Mouse (Mus musculus) lung, embryonic 16.5 days (tissue): ENCODE results near the gene Polr2m. TPM values are rescaled to one million over a fixed set of nuclear protein-coding genes. Genes with fewer than 3 reads are reported as not detected.

ENCODE experiments used
- ATAC-seq: fragments of 200-750 bp; cut with Nextera tagmentation; 2 replicates; pipeline ENCODE4 v1.8.0; 2017; ENCODE audit warnings: low read depth, mild to moderate bottlenecking, moderate library complexity
- H3K27ac ChIP-seq: fragments of 300-500 bp; sonication (generic); 2 replicates; pipeline ENCODE4 v1.5.1; 2014; ENCODE audit warnings: mild to moderate bottlenecking, control low read depth, low read length
- H3K27me3 ChIP-seq: fragments of 300-500 bp; sonication (generic); 2 replicates; pipeline ENCODE4 v1.6.1; 2014; ENCODE audit warnings: low read depth, low read length, mixed read lengths; ENCODE audit not compliant: control insufficient read depth, insufficient read depth
- H3K36me3 ChIP-seq: fragments of 300-500 bp; sonication (generic); 2 replicates; pipeline ENCODE4 v1.6.1; 2014; ENCODE audit warnings: low read length; ENCODE audit not compliant: control insufficient read depth, insufficient read depth
- H3K4me1 ChIP-seq: fragments of 300-500 bp; sonication (generic); replicated peaks from 2 replicates; pipeline ENCODE4 v1.6.1; 2014; ENCODE audit warnings: low read length, mixed read lengths; ENCODE audit not compliant: control insufficient read depth, insufficient read depth
- H3K4me2 ChIP-seq: fragments of 300-500 bp; sonication (generic); 2 replicates; pipeline ENCODE4 v1.6.1; 2014; ENCODE audit warnings: low read depth, low read length, control low read depth
- H3K4me3 ChIP-seq: fragments of 300-500 bp; sonication (generic); 2 replicates; pipeline ENCODE4 v1.5.1; 2014; ENCODE audit warnings: mild to moderate bottlenecking, low read length, control low read depth
- H3K9ac ChIP-seq: fragments of 300-500 bp; sonication (generic); 2 replicates; pipeline ENCODE4 v1.6.1; 2014; ENCODE audit warnings: low read length, control low read depth
- H3K9me3 ChIP-seq: fragments of 300-500 bp; sonication (generic); 2 replicates; pipeline ENCODE4 v1.6.1; 2016; ENCODE audit warnings: low read length; ENCODE audit not compliant: control insufficient read depth
- WGBS: fragments of 180-500 bp; shearing (Covaris S2); extraction: QIAGEN DNeasy Blood & Tissue Kit; methylation state at CpG from one replicate; pipeline ENCODE4 v1.1.7; 2014; 5-methylcytosine and 5-hydroxymethylcytosine counted together
- polyA plus RNA-seq: library from polyadenylated mRNA; unstranded; fragments of >200 nt; fragmentation: Nextera tagmentation; extraction: Ambion mirVana; gene quantifications from 2 replicates; pipeline ENCODE4 v1.2.1, GENCODE M21; 2015

Gene Polr2m
- 321 and 331 TPM in 2 replicates for polyA plus RNA-seq

GRCm38 (mm10) chr9:71485475-71486094 is at the start of gene Polr2m:
Gene Polr2m (minus strand): TSS chr9:71485935.
- Histone ChIP-seq H3K4me1 (peaks cover 9% of the 10 kb centered on the region), H3K27ac (peak within 1 kb of the TSS; percentile 90), H3K9ac (peak within 1 kb of the TSS; percentile 100), H3K4me3 (peak within 1 kb of the TSS; percentile 91), H3K27me3 (no peaks in the 10 kb centered on the region), H3K4me2 (peak within 1 kb of the TSS; percentile 54), H3K36me3 (peaks cover 28% of the 10 kb centered on the region), H3K9me3 (no peaks in the 10 kb centered on the region)
- peak; percentile 98 for ATAC-seq
- under 1% methylated on average over 63 of the region's 70 CpGs for WGBS

GRCm38 (mm10) chr9:71535036-71535435 is 49.3 kb upstream of the Polr2m start:
- ATAC-seq = no peak
- Histone ChIP-seq H3K27ac (no peak overlapping the region), H3K27me3 (no peaks in the 10 kb centered on the region), H3K9ac (no peak overlapping the region), H3K4me2 (no peak overlapping the region), H3K4me1 (no peaks in the 10 kb centered on the region), H3K9me3 (0 out of 2 replicates have a peak, but pooled peaks cover 2% of the 10 kb centered on the region), H3K36me3 (no peaks in the 10 kb centered on the region), H3K4me3 (no peak overlapping the region)
- 93% methylated on average over 2 of the region's 2 CpGs for WGBS

- Histone ChIP-seq H3K27ac (no peak overlapping the region), H3K27me3 (no peaks in the 10 kb centered on the region), H3K36me3 (no peaks in the 10 kb centered on the region; the same call in 1 of the 2 replicates), H3K4me2 (no peak overlapping the region), H3K4me3 (no peak overlapping the region), H3K4me1 (no peaks in the 10 kb centered on the region), H3K9ac (no peak overlapping the region), H3K9me3 (0 out of 2 replicates have a peak, but pooled peaks cover 3% of the 10 kb centered on the region)
- WGBS = 71% methylated on average over 2 of the region's 2 CpGs
- ATAC-seq = no peak
Measured at GRCm38 (mm10) chr9:71529960-71530359, 44.2 kb upstream of the Polr2m start.

GRCm38 (mm10) chr9:71527438-71527837 is 41.7 kb upstream of the Polr2m start:
- Histone ChIP-seq H3K27ac (no peak overlapping the region), H3K9ac (no peak overlapping the region), H3K4me2 (no peak overlapping the region), H3K4me3 (no peak overlapping the region), H3K36me3 (no peaks in the 10 kb centered on the region; the same call in 1 of the 2 replicates), H3K27me3 (no peaks in the 10 kb centered on the region), H3K4me1 (no peaks in the 10 kb centered on the region), H3K9me3 (0 out of 2 replicates have a peak, but pooled peaks cover 3% of the 10 kb centered on the region)
- no peak for ATAC-seq
- WGBS = 42% methylated on average over 9 of the region's 9 CpGs

- H3K9ac ChIP-seq = no peak overlapping the region
- 88% methylated on average over 4 of the region's 4 CpGs for WGBS
- ATAC-seq = no peak
- H3K4me1 ChIP-seq = no peaks in the 10 kb centered on the region
- no peak overlapping the region for H3K4me3 ChIP-seq
- H3K4me2 ChIP-seq = no peak overlapping the region
- H3K27ac ChIP-seq = no peak overlapping the region
- H3K36me3 ChIP-seq = no peaks in the 10 kb centered on the region
- no peaks in the 10 kb centered on the region for H3K27me3 ChIP-seq
- no peaks in the 10 kb centered on the region for H3K9me3 ChIP-seq
Measured at GRCm38 (mm10) chr9:71523901-71524300, 38.2 kb upstream of the Polr2m start.

- no peaks in the 10 kb centered on the region for H3K9me3 ChIP-seq
- no peaks in the 10 kb centered on the region for H3K4me1 ChIP-seq
- H3K27me3 ChIP-seq = no peaks in the 10 kb centered on the region
- no peaks in the 10 kb centered on the region for H3K36me3 ChIP-seq
- no peak overlapping the region for H3K4me3 ChIP-seq
- no peak overlapping the region for H3K27ac ChIP-seq
- H3K4me2 ChIP-seq = no peak overlapping the region
- no peak overlapping the region for H3K9ac ChIP-seq
- ATAC-seq = no peak
- 63% methylated on average over 3 of the region's 3 CpGs for WGBS
Measured at GRCm38 (mm10) chr9:71519836-71520235, 34.1 kb upstream of the Polr2m start.

- no peaks in the 10 kb centered on the region for H3K27me3 ChIP-seq
- WGBS = 85% methylated on average over 4 of the region's 4 CpGs
- no peak overlapping the region for H3K4me3 ChIP-seq
- no peaks in the 10 kb centered on the region for H3K4me1 ChIP-seq
- no peak overlapping the region for H3K27ac ChIP-seq
- ATAC-seq = no peak
- no peaks in the 10 kb centered on the region for H3K36me3 ChIP-seq
- no peak overlapping the region for H3K4me2 ChIP-seq
- H3K9ac ChIP-seq = no peak overlapping the region
- no peaks in the 10 kb centered on the region for H3K9me3 ChIP-seq
Measured at GRCm38 (mm10) chr9:71517487-71517886, 31.8 kb upstream of the Polr2m start.

GRCm38 (mm10) chr9:71515862-71516261 is 30.1 kb upstream of the Polr2m start:
- no peak overlapping the region for H3K9ac ChIP-seq
- 86% methylated on average over 4 of the region's 4 CpGs for WGBS
- no peak overlapping the region for H3K4me3 ChIP-seq
- H3K4me2 ChIP-seq = no peak overlapping the region
- no peaks in the 10 kb centered on the region for H3K9me3 ChIP-seq
- no peak for ATAC-seq
- H3K27me3 ChIP-seq = no peaks in the 10 kb centered on the region
- no peaks in the 10 kb centered on the region for H3K36me3 ChIP-seq
- no peak overlapping the region for H3K27ac ChIP-seq
- H3K4me1 ChIP-seq = no peaks in the 10 kb centered on the region

- H3K27me3 ChIP-seq = no peaks in the 10 kb centered on the region
- H3K4me2 ChIP-seq = no peak overlapping the region
- 65% methylated on average over 4 of the region's 4 CpGs for WGBS
- no peaks in the 10 kb centered on the region for H3K9me3 ChIP-seq
- no peaks in the 10 kb centered on the region for H3K36me3 ChIP-seq
- no peak overlapping the region for H3K9ac ChIP-seq
- H3K4me3 ChIP-seq = no peak overlapping the region
- H3K4me1 ChIP-seq = no peaks in the 10 kb centered on the region
- H3K27ac ChIP-seq = no peak overlapping the region
- ATAC-seq = no peak
Measured at GRCm38 (mm10) chr9:71513566-71513965, 27.8 kb upstream of the Polr2m start.
